Comparison of ENCODE assay signal across 11 mouse cellular contexts in the genomic region with DNA sequence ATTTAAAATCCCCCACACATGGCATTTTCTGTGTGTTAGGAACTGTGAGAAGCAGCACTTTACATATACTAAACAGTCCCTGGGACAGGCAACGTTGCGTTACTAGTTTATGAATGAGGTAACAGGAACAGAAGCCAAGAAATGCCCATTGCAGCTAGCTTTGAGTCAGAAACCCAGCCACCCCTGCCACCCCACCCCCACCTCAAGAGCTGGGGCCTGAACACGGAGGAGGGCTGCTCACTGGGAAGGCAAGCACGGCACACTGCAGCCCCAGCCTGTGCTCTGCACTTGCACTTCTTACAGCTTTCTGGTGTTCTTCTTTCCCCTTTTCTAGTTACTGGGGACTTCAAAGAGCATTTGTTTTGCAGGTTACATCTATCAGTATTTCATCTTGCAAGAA.
A peak's percentile ranks its signal among the peaks of the same experiment; 100 is the strongest.
DNase-seq lines count a peak whose midpoint lies in the region; ATAC-seq and TF ChIP-seq lines count a peak whose summit lies in the region.
"Had no signal": no experiment of that assay in that cellular context is flagged by ENCODE, and none has a peak within 500 bp of the region (broad histone marks: within the 10 kb centered on the region; RNA-seq: fewer than 3 reads in every experiment).

No protein-coding gene starts in this region.

- H3K4me2 ChIP-seq in heart, postnatal 0 days (ENCODE audit: low read depth, low read length), result no peak overlapping the region
- H3K4me2 ChIP-seq: hindbrain, embryonic 14.5 days; neural tube, embryonic 12.5 days had no signal

- H3K4me1 ChIP-seq in heart, postnatal 0 days (ENCODE audit: control insufficient read depth, insufficient read depth), result no peaks in the 10 kb centered on the region

- no peak for TF ChIP-seq CTCF in heart, postnatal 0 days (IDR thresholded peaks at IDR 0.05; ENCODE audit: low read depth)
- TF ChIP-seq CTCF in Patski (IDR thresholded peaks at IDR 0.05), result no peak

- no peak overlapping the region for H3K9ac ChIP-seq in heart, postnatal 0 days (replicated peaks; ENCODE audit: low read depth, low read length)
- H3K9ac ChIP-seq: hindbrain, embryonic 14.5 days; neural tube, embryonic 12.5 days had no signal

- no peaks in the 10 kb centered on the region for H3K9me3 ChIP-seq in heart, postnatal 0 days (replicated peaks; ENCODE audit: control insufficient read depth, low read length)
- H3K9me3 ChIP-seq: neural tube, embryonic 12.5 days had no signal

- intact Hi-C loops in heart, postnatal 14 days (cut with DNase I), result no loop called here
- intact Hi-C loops in left cerebral cortex, postnatal 14 days (cut with DNase I), result no loop called here

- TF ChIP-seq EP300 in heart, postnatal 0 days (IDR thresholded peaks at IDR 0.05; ENCODE audit: low read depth), result no peak

- no peak for DNase-seq in heart, postnatal 0 days (ENCODE audit: low spot score)
- no peak for DNase-seq in heart, postnatal 14 days
- DNase-seq in 416B (ENCODE audit: low read depth) (peak; percentile 31), Patski (ENCODE audit: low read depth, low spot score) (peak; percentile 48)
- peak; percentile 83 for DNase-seq in naive thymus-derived CD4-positive, alpha-beta T cell, adult 2 months (ENCODE audit: low read depth)
- no peak for DNase-seq in gastrocnemius, postnatal 4 days (ENCODE audit: low spot score in 2 of 2)
- no peak for DNase-seq in layer of hippocampus, adult 11-12 months (ENCODE audit: low spot score)
- DNase-seq in left cerebral cortex, postnatal 14 days (ENCODE audit: low spot score in 2 of 2), result no peak
- DNase-seq: cerebellum, postnatal 25 days had no signal

- WGBS in heart, postnatal 0 days, result 16% methylated on average over 4 of the region's 4 CpGs

- in situ Hi-C loops in Patski (cut with MboI; ENCODE audit: low pct_unique_long_range_greater_than_20kb), result no loop called here

- no peak overlapping the region for H3K4me3 ChIP-seq in heart, postnatal 0 days (ENCODE audit: low read depth, low read length)
- H3K4me3 ChIP-seq: neural tube, embryonic 12.5 days had no signal

- CTCF ChIA-PET in Patski (lab: Charles Lee), result interaction anchor here (0.8 to 2.4 kb wide), 5 partner anchors 9 to 92 kb away, joined by 3 to 9 read pairs (median 4); no protein-coding TSS in a partner anchor

- H3K36me3 ChIP-seq in heart, postnatal 0 days (replicated peaks; ENCODE audit: control insufficient read depth, insufficient read depth, low read length), result no peaks in the 10 kb centered on the region
- H3K36me3 ChIP-seq: neural tube, embryonic 12.5 days had no signal

- no peak for ATAC-seq in heart, postnatal 0 days (ENCODE audit: insufficient read depth, low read depth)
- peak; percentile 71 for ATAC-seq in Patski

- H3K27me3 ChIP-seq in heart, postnatal 0 days (ENCODE audit: control insufficient read depth, insufficient read depth, low read length), result no peaks in the 10 kb centered on the region
- no peaks in the 10 kb centered on the region for H3K27me3 ChIP-seq in Patski
- H3K27me3 ChIP-seq: neural tube, embryonic 12.5 days had no signal

- H3K27ac ChIP-seq in heart, postnatal 0 days (ENCODE audit: low read depth), result peak overlapping the region; percentile 21; the same call in 1 of the 2 replicates
- H3K27ac ChIP-seq: hindbrain, embryonic 14.5 days; neural tube, embryonic 12.5 days had no signal

- POLR2A ChIA-PET in Patski (lab: Charles Lee), result interaction anchor here (0.8 to 1.6 kb wide), 2 partner anchors 10 to 187 kb away, joined by 3 to 4 read pairs; no protein-coding TSS in a partner anchor

Comparison
In these comparisons a context has a peak if more than half of its experiments do, and no peak if none do; other contexts are left out.
1. DNase-seq: peak in 416B (single experiment), Patski (single experiment) and naive thymus-derived CD4-positive, alpha-beta T cell, adult 2 months (single experiment); none in heart, postnatal 0 days (single experiment), heart, postnatal 14 days (0 of 2), gastrocnemius, postnatal 4 days (0 of 2), layer of hippocampus, adult 11-12 months (single experiment) and left cerebral cortex, postnatal 14 days (0 of 2).